Mouse (Mus musculus) erythroblast, embryonic 14.5 days (primary cell): ENCODE data around the gene Erich3. TPM values are rescaled to one million over a fixed set of nuclear protein-coding genes. Genes with fewer than 3 reads are reported as not detected.

Experiments
- H3K27me3 ChIP-seq: 2 replicates; pipeline ENCODE4 v1.6.1; 2012; ENCODE audit warnings: inconsistent platforms; ENCODE audit not compliant: control insufficient read depth
- H3K36me3 ChIP-seq: 2 replicates; pipeline ENCODE4 v1.6.1; 2012; ENCODE audit warnings: mild to moderate bottlenecking, inconsistent platforms; ENCODE audit not compliant: control insufficient read depth
- H3K4me1 ChIP-seq: 2 replicates; pipeline ENCODE4 v1.6.1; 2012; ENCODE audit warnings: inconsistent platforms; ENCODE audit not compliant: control insufficient read depth
- H3K4me3 ChIP-seq: replicated peaks from 2 replicates; pipeline ENCODE3; 2012; ENCODE audit warnings: moderate library complexity, mild to moderate bottlenecking, inconsistent platforms
- H3K9me3 ChIP-seq: 2 replicates; pipeline ENCODE4 v1.6.1; 2012; ENCODE audit warnings: low read length, inconsistent platforms, mixed read lengths; ENCODE audit not compliant: control insufficient read depth
- GATA1 ChIP-seq: IDR thresholded peaks from 2 replicates; pipeline ENCODE4 v1.6.1; 2012; ENCODE audit warnings: low read length, inconsistent platforms, mixed read lengths
- TAL1 ChIP-seq: IDR thresholded peaks from 3 replicates; pipeline ENCODE4 v1.6.1; 2012; ENCODE audit warnings: low read length, inconsistent platforms, mixed read lengths
- polyA plus RNA-seq: library from polyadenylated mRNA; stranded (reverse); fragments of >175 nt; gene quantifications from 2 replicates; pipeline ENCODE4 v1.2.3, GENCODE M21; 2012

The Erich3 gene
- polyA plus RNA-seq, 1 experiment, result not detected

- H3K4me3 ChIP-seq, result no peak overlapping the region
- peaks cover 21% of the 10 kb centered on the region for H3K27me3 ChIP-seq
- no peaks in the 10 kb centered on the region for H3K4me1 ChIP-seq
- no peak for TF ChIP-seq TAL1
- no peak for TF ChIP-seq GATA1
- H3K9me3 ChIP-seq, result no peaks in the 10 kb centered on the region; the same call in 1 of the 2 replicates
- no peaks in the 10 kb centered on the region for H3K36me3 ChIP-seq
Observed at GRCm38 (mm10) chr3:154668485-154668884, 4.8 kb downstream of the Erich3 start.

GRCm38 (mm10) chr3:154670584-154670983, 6.9 kb downstream of the Erich3 start:
- H3K4me1 ChIP-seq, result no peaks in the 10 kb centered on the region
- no peaks in the 10 kb centered on the region for H3K36me3 ChIP-seq
- TF ChIP-seq TAL1, result no peak
- peaks cover 1% of the 10 kb centered on the region; the same call in 1 of the 2 replicates for H3K27me3 ChIP-seq
- no peaks in the 10 kb centered on the region for H3K9me3 ChIP-seq
- no peak overlapping the region for H3K4me3 ChIP-seq

DNA sequence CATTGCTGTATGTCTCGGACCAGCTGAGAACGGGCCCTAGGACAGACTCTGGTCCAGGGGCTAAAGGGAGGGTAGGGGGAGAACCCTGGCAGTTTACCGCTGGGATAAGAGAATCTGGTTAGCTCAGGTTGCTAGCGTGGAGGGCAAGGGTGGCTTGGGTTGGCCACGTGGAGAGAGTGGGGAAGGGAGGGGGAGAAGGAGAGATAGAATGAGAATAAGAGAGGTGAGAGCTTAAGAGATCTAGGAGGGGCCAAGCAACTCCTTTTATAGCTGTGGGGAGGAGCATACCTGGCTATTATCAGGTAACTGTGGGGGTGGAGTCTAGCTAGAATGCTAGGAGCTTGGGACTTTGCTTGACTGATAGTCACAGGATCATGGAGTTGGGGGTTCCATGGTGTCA, 7.4 kb downstream of the Erich3 start:
- Histone ChIP-seq H3K36me3 (no peaks in the 10 kb centered on the region), H3K4me3 (no peak overlapping the region), H3K27me3 (no peaks in the 10 kb centered on the region), H3K4me1 (no peaks in the 10 kb centered on the region), H3K9me3 (no peaks in the 10 kb centered on the region)
- TF ChIP-seq TAL1 (no peak), GATA1 (no peak)

- no peaks in the 10 kb centered on the region for H3K36me3 ChIP-seq
- TF ChIP-seq GATA1, result no peak
- no peak for TF ChIP-seq TAL1
- no peaks in the 10 kb centered on the region for H3K4me1 ChIP-seq
- H3K27me3 ChIP-seq, result no peaks in the 10 kb centered on the region
- no peaks in the 10 kb centered on the region for H3K9me3 ChIP-seq
- no peak overlapping the region for H3K4me3 ChIP-seq
Observed at GRCm38 (mm10) chr3:154673326-154673725, 9.7 kb downstream of the Erich3 start.

- Histone ChIP-seq H3K4me3 (no peak overlapping the region), H3K9me3 (no peaks in the 10 kb centered on the region), H3K36me3 (no peaks in the 10 kb centered on the region), H3K27me3 (no peaks in the 10 kb centered on the region), H3K4me1 (no peaks in the 10 kb centered on the region)
- TF ChIP-seq TAL1, result no peak
- TF ChIP-seq GATA1, result no peak
Observed at GRCm38 (mm10) chr3:154682570-154682969, 18.9 kb downstream of the Erich3 start.

DNA sequence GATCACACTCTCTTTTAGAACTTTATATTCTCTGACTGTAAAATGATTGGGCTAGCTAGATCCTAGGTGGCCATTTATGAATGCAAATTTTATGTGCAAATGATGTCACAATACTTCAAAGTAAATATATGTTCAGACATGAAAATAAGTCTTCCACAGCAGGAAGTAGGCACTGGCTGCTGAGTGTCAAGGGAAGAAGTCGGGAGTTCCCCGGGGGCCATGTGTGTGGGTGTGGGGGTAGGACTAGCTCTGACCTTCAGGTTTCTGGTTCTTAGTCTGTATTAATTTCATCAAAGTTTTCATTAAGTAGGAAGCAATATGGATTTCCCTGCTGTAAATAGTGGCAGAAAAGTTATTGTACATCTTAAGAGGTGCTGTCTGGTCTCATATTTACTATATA, 20.0 kb downstream of the Erich3 start:
- TF ChIP-seq TAL1, result no peak
- TF ChIP-seq GATA1, result no peak
- Histone ChIP-seq H3K36me3 (no peaks in the 10 kb centered on the region), H3K4me3 (no peak overlapping the region), H3K9me3 (no peaks in the 10 kb centered on the region), H3K4me1 (no peaks in the 10 kb centered on the region), H3K27me3 (no peaks in the 10 kb centered on the region)

DNA sequence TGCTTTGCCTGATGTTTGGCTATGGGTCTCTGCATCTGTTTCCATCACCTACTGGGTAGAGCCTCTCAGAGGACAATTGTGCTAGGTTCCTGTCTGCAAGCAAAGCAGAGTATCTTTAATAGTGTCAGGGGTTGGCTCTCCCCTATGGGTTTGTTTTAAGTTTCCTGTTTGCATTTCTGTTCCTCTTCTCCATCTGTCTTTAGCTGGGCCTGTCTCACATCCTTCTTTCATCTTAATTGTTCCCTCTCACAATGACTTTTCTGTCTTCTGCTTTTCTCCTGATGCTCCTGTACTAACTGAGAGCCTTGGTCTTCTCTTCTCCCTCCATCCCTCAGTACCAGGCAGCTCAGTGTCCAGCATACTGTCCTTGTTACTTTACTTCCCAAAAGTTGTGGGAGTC, 26.6 kb downstream of the Erich3 start:
- Histone ChIP-seq H3K36me3 (no peaks in the 10 kb centered on the region), H3K4me3 (no peak overlapping the region), H3K9me3 (no peaks in the 10 kb centered on the region; the same call in 1 of the 2 replicates), H3K4me1 (no peaks in the 10 kb centered on the region), H3K27me3 (no peaks in the 10 kb centered on the region)
- TF ChIP-seq TAL1, result no peak
- no peak for TF ChIP-seq GATA1

DNA sequence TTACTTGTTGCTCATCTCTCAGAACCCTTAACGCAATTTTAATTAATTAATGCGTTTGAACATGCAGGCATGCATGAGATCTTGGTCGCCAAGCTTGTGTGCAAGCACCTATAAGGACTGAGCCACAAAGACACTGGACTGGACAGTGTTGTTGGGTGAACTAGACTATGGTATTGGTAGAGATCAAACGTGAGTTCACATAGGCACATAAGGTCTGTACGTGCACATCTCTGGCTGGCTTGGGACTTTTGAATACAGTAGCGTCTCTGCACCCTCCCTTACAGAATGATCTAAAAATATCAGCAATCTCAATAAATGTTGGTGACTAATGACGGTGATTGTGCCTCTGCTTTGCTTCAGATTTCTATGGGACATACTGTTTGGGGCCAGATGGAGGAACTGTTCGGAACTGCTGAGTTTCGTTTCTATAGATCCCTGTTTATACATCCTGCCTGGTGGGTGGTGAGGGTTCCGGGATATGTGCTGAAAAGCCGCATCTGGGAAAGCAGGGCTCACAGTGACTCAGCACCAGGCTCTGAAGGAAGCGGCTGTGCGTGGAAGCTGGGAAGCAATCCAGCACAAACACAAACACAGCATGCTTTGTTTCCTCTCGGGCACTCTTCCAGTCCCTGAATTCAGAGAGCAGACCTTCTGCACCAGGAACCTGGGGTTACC, 28.4 kb downstream of the Erich3 start:
- TF ChIP-seq GATA1 (no peak), TAL1 (no peak)
- no peaks in the 10 kb centered on the region; the same call in 1 of the 2 replicates for H3K9me3 ChIP-seq
- no peaks in the 10 kb centered on the region for H3K27me3 ChIP-seq
- no peaks in the 10 kb centered on the region for H3K36me3 ChIP-seq
- no peaks in the 10 kb centered on the region for H3K4me1 ChIP-seq
- no peak overlapping the region for H3K4me3 ChIP-seq

DNA sequence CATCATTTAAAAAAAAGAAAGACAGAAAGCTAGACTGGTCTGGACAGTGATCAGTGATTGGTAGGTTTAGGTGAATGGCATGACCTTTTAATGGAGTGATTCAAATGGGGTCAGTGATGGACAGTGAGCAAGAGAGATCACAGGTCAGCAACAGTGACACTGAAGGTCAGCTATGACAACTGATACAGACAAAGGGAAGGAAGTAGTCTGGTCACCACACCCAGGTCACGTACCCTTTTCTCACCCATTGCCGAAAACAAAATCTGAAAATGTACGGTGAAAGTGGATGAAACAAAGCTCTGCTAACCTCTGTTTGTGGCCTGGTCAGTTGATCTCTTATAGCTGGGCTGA, 28.9 kb downstream of the Erich3 start:
- no peaks in the 10 kb centered on the region for H3K4me1 ChIP-seq
- TF ChIP-seq GATA1, result no peak
- no peak for TF ChIP-seq TAL1
- H3K9me3 ChIP-seq, result no peaks in the 10 kb centered on the region; the same call in 1 of the 2 replicates
- no peaks in the 10 kb centered on the region for H3K27me3 ChIP-seq
- no peak overlapping the region for H3K4me3 ChIP-seq
- H3K36me3 ChIP-seq, result no peaks in the 10 kb centered on the region

DNA sequence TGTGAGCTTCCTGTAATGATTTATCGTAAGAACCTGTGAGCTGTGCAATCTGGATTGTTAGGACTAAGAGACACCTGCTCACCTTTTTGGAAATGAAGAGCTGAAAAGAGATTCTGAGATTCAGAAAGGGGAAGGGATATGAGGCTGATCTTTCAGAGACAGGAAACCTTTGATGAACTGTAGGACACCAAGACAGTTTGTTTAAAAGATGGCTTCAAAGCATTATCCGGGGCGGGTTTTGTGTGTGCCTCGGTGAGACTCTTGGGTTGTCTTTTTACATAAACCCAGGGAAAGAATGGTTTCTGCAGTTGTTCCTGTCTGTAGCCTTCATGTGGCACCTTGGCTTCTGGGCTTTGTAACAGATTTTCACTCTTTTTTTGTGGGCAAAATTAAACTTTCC, 30.2 kb downstream of the Erich3 start:
- H3K36me3 ChIP-seq, result no peaks in the 10 kb centered on the region
- TF ChIP-seq TAL1 (no peak), GATA1 (no peak)
- no peak overlapping the region for H3K4me3 ChIP-seq
- no peaks in the 10 kb centered on the region for H3K27me3 ChIP-seq
- no peaks in the 10 kb centered on the region for H3K4me1 ChIP-seq
- H3K9me3 ChIP-seq, result no peaks in the 10 kb centered on the region; the same call in 1 of the 2 replicates
